Mouse (Mus musculus): Measurements from ENCODE around the gene Kansl1l. TPM values are rescaled to one million over a fixed set of nuclear protein-coding genes. Genes with fewer than 3 reads are reported as not detected.
A peak's percentile ranks its signal among the peaks of the same experiment; 100 is the strongest.

Kansl1l gene
- total and polyA plus RNA-seq, 2 experiments, result 1.6 to 18.5 TPM

- H3K4me3 ChIP-seq (ENCODE audit: insufficient read depth, low read depth, low read length), result no peak overlapping the region
- H3K27ac ChIP-seq (replicated peaks; ENCODE audit: insufficient read depth, low read depth, low read length), result no peak overlapping the region
- no peaks in the 10 kb centered on the region for H3K4me1 ChIP-seq (ENCODE audit: control insufficient read depth, insufficient read depth, low read length)
- H3K9ac ChIP-seq (ENCODE audit: low read depth, low read length), result no peak overlapping the region
- DNase-seq (ENCODE audit: extremely low read depth, low read depth, low spot score), result no peak
- no peak for TF ChIP-seq POLR2A (IDR thresholded peaks at IDR 0.05; ENCODE audit: extremely low read depth, insufficient read depth, low read length)
- TF ChIP-seq CTCF (IDR thresholded peaks at IDR 0.05; ENCODE audit: low read depth, low read length), result no peak
- peaks cover 29% of the 10 kb centered on the region for H3K36me3 ChIP-seq (ENCODE audit: control insufficient read depth, insufficient read depth, low read length)
- 82% methylated on average over 1 of the region's 1 CpGs for WGBS
- no peaks in the 10 kb centered on the region for H3K27me3 ChIP-seq (ENCODE audit: control insufficient read depth, insufficient read depth, low read length)
- no peaks in the 10 kb centered on the region for H3K79me2 ChIP-seq (ENCODE audit: control insufficient read depth, insufficient read depth, low read length)
Observed at GRCm38 (mm10) chr1:66730581-66730980, 86.8 kb downstream of the Kansl1l start.

DNA sequence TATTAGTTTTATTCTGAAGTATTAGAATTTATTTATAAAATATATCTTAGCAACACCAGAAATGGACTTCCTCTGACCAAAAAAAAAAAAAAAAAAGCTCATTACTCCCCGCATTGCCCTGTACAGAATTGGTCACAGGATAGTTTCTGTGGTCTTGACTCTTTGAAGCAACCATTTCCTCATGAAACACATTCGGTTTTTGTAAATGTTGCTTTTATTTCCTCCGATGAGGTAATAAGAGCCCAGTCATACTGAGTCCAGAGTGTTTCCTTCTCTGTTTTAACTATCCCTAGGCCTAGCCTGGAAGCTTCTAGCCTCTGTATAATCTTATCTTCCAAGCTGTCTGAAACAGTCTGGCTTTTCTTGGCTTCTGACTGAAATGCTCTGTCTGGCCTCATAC, 104.5 kb downstream of the Kansl1l start:
- H3K27me3 ChIP-seq (ENCODE audit: control insufficient read depth, insufficient read depth, low read length), result no peaks in the 10 kb centered on the region
- H3K4me1 ChIP-seq (ENCODE audit: control insufficient read depth, insufficient read depth, low read length), result no peaks in the 10 kb centered on the region
- no peak for DNase-seq (ENCODE audit: extremely low read depth, low read depth, low spot score)
- no peak overlapping the region for H3K4me3 ChIP-seq (ENCODE audit: insufficient read depth, low read depth, low read length)
- TF ChIP-seq POLR2A (IDR thresholded peaks at IDR 0.05; ENCODE audit: extremely low read depth, insufficient read depth, low read length) (no peak), CTCF (IDR thresholded peaks at IDR 0.05; ENCODE audit: low read depth, low read length) (no peak)
- no peak overlapping the region for H3K9ac ChIP-seq (ENCODE audit: low read depth, low read length)
- H3K27ac ChIP-seq (replicated peaks; ENCODE audit: insufficient read depth, low read depth, low read length), result no peak overlapping the region
- H3K36me3 ChIP-seq (ENCODE audit: control insufficient read depth, insufficient read depth, low read length), result peaks cover 42% of the 10 kb centered on the region
- H3K79me2 ChIP-seq (ENCODE audit: control insufficient read depth, insufficient read depth, low read length), result no peaks in the 10 kb centered on the region
- 95% methylated on average over 3 of the region's 3 CpGs for WGBS

- WGBS, result 52% methylated on average over 6 of the region's 6 CpGs
- TF ChIP-seq CTCF (IDR thresholded peaks at IDR 0.05; ENCODE audit: low read depth, low read length), result no peak
- no peak for TF ChIP-seq POLR2A (IDR thresholded peaks at IDR 0.05; ENCODE audit: extremely low read depth, insufficient read depth, low read length)
- DNase-seq (ENCODE audit: extremely low read depth, low read depth, low spot score), result peak; percentile 18
Observed at GRCm38 (mm10) chr1:66704523-66704922, 112.8 kb downstream of the Kansl1l start.

GRCm38 (mm10) chr1:66702623-66703345, 114.6 kb downstream of the Kansl1l start:
- DNase-seq (ENCODE audit: extremely low read depth, low read depth, low spot score), result no peak
- Histone ChIP-seq H3K79me2 (ENCODE audit: control insufficient read depth, insufficient read depth, low read length) (peaks cover 12% of the 10 kb centered on the region; the same call in 1 of the 2 replicates), H3K27me3 (ENCODE audit: control insufficient read depth, insufficient read depth, low read length) (no peaks in the 10 kb centered on the region), H3K4me3 (ENCODE audit: insufficient read depth, low read depth, low read length) (no peak overlapping the region), H3K27ac (replicated peaks; ENCODE audit: insufficient read depth, low read depth, low read length) (no peak overlapping the region), H3K36me3 (ENCODE audit: control insufficient read depth, insufficient read depth, low read length) (peaks cover 14% of the 10 kb centered on the region), H3K4me1 (ENCODE audit: control insufficient read depth, insufficient read depth, low read length) (peaks cover 6% of the 10 kb centered on the region), H3K9ac (ENCODE audit: low read depth, low read length) (no peak overlapping the region)
- 86% methylated on average over 4 of the region's 4 CpGs for WGBS
- TF ChIP-seq CTCF (IDR thresholded peaks at IDR 0.05; ENCODE audit: low read depth, low read length) (no peak), POLR2A (IDR thresholded peaks at IDR 0.05; ENCODE audit: extremely low read depth, insufficient read depth, low read length) (no peak)

More at GRCm38 (mm10) chr1:66704523-66704922, 112.8 kb downstream of the Kansl1l start:
- peaks cover 6% of the 10 kb centered on the region for H3K4me1 ChIP-seq (ENCODE audit: control insufficient read depth, insufficient read depth, low read length)
- H3K36me3 ChIP-seq (ENCODE audit: control insufficient read depth, insufficient read depth, low read length), result peaks cover 19% of the 10 kb centered on the region
- H3K79me2 ChIP-seq (ENCODE audit: control insufficient read depth, insufficient read depth, low read length), result peaks cover 12% of the 10 kb centered on the region; the same call in 1 of the 2 replicates
- H3K4me3 ChIP-seq (ENCODE audit: insufficient read depth, low read depth, low read length), result no peak overlapping the region
- H3K27ac ChIP-seq (replicated peaks; ENCODE audit: insufficient read depth, low read depth, low read length), result no peak overlapping the region
- H3K9ac ChIP-seq (ENCODE audit: low read depth, low read length), result no peak overlapping the region
- no peaks in the 10 kb centered on the region for H3K27me3 ChIP-seq (ENCODE audit: control insufficient read depth, insufficient read depth, low read length)

DNA sequence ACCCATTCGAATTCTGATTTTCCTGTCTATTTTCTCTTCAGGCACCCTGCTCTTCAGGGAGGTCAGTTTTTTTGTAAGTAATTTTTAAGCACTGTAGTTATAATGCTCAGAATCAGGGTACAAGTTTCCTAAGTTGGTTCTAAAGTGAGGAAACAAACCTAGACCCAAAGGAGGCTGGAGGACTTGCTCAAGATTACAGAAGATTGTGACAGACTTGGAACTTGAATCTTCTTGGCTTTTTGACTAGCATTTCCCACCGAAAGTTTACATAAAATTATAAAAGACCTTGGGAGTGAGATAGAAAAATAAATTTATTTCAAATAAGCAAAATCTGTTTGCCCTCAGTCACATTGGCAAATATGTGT, 115.8 kb downstream of the Kansl1l start:
- 13% methylated on average over 2 of the region's 2 CpGs for WGBS
- peak overlapping the region; percentile 94 for H3K9ac ChIP-seq (ENCODE audit: low read depth, low read length)
- H3K4me1 ChIP-seq (ENCODE audit: control insufficient read depth, insufficient read depth, low read length), result peaks cover 6% of the 10 kb centered on the region
- H3K79me2 ChIP-seq (ENCODE audit: control insufficient read depth, insufficient read depth, low read length), result peaks cover 12% of the 10 kb centered on the region; the same call in 1 of the 2 replicates
- DNase-seq (ENCODE audit: extremely low read depth, low read depth, low spot score), result no peak
- peak overlapping the region; percentile 97 for H3K4me3 ChIP-seq (ENCODE audit: insufficient read depth, low read depth, low read length)
- no peak overlapping the region for H3K27ac ChIP-seq (replicated peaks; ENCODE audit: insufficient read depth, low read depth, low read length)
- no peak for TF ChIP-seq POLR2A (IDR thresholded peaks at IDR 0.05; ENCODE audit: extremely low read depth, insufficient read depth, low read length)
- no peak for TF ChIP-seq CTCF (IDR thresholded peaks at IDR 0.05; ENCODE audit: low read depth, low read length)
- peaks cover 5% of the 10 kb centered on the region for H3K36me3 ChIP-seq (ENCODE audit: control insufficient read depth, insufficient read depth, low read length)
- no peaks in the 10 kb centered on the region for H3K27me3 ChIP-seq (ENCODE audit: control insufficient read depth, insufficient read depth, low read length)
